Mouse (Mus musculus): ENCODE results near the gene Scrn1. TPM values are rescaled to one million over a fixed set of nuclear protein-coding genes. Genes with fewer than 3 reads are reported as not detected.

The Scrn1 gene
- not detected for polyA plus RNA-seq (2017; shearing (Covaris generic))

DNA sequence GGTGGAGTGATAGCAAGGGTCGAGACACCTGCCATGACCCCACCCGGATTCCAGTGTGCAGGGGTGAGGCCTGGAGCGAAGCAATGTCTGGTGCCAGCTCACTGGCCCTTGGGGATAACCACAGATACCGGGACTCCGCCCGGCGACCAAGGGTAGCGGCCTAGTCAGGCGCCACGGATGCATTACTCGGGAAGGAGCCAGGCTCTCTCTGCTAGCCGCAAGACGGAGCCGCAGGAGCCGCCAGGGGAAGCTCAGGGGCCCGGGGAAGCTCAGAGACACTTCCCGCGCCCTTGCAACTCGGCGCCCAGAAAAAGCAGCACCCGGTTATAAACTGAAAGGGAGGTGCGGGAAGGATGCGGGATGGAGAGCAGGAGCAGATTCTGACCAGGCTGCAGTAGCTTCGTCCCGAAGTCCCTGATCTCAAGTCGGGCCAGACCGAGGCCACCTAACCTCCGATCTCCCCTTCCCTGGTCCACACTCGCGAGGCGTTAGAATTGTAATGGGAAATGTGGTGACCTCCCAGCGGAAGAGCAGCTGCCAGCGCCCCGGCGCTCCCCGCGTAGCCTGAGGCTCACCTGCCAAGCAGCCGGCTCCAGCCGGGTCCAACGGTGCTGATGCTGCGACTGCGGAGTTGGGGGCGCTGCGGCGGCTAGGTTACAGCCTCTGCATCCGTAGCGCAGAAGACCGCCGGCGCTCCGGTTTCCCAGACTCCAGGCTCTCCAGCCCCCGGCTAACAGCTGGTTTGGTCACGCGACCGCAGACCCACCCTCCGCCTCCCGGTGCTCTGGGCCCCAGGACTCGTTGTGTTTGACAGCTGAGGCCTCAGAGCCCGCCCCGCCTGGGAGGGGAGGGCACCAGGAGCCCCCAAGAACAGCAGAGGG is at the start of gene Scrn1:
Gene Scrn1, minus strand, starts transcription at position 825 of the 881 bp plus-strand sequence.

DNA sequence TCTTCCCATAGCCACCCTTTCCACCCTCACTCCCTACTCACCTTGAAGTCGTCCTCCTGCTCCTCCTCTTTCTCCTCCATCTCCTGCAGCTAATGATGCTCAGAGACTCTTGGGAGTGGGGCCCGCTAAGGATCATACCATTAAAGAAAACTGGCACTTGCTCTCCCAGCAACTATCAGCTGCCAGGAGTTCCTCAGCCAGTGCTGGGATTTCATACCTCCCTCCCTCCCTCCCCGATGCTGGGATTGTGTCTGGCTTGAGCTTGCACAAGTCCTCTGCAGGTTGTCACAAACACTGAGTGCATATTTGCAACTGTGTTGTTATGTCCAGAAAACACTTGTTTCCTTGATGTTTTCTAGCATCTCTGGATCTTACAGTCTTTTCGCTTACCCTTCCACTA is 30.9 kb upstream of the Scrn1 start, which contains the start of gene Fkbp14:
Gene Fkbp14, minus strand, starts transcription at position 101 of the 400 bp plus-strand sequence.

DNA sequence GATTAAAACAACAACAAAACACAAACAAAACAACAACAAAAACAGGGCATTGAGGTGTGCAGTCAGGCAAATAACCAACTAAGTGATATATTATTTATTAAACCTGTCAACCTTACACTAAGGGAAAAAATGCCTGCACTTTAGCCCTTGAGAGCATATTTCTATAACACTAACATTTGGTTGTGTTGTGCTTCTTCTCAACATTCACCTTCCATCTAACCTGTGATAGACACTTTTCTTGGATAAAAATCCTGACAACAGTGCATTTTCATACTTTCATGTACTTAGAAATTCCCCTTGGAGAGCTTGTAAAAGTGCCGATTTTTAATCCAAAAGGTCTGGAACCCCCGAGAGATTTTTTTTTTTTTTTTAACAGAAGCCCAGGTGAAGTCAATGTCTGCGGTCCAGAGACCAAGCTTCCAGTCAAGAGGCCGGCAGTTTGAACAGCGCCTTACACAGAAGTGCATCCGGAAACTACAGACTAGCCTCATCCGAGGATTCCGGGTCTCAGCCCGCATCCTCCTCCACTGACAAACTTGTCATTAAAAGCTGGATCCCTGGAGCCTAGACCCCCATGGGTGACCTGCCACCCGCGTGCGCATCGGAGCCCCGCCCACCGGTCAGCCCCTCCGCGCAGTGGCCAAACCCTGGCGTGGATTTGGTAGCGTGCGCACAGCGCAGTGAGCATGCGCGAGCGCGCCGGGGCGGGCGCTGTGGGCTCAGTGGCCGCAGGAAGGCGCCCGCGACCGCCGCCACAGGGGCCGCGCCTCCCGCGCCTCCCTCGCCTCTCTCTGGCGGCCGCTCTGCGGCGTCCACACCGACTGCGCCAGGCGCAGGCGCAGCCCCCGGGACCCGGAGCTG is 28.4 kb upstream of the Scrn1 start, which contains the start of gene Plekha8:
Gene Plekha8, plus strand, starts transcription at position 643 of the 861 bp plus-strand sequence.

Other genes starting within 250 kb of the Scrn1 start
- not detected for gene Prr15, start 240.7 kb downstream of the Scrn1 start, polyA plus RNA-seq (2017; shearing (Covaris generic))
- not detected for gene Wipf3, start 136.9 kb downstream of the Scrn1 start, polyA plus RNA-seq (2017; shearing (Covaris generic))
- 1.0 TPM for gene Plekha8, start 28.6 kb upstream of the Scrn1 start, polyA plus RNA-seq (2017; shearing (Covaris generic))
- not detected for gene Fkbp14, start 30.8 kb upstream of the Scrn1 start, polyA plus RNA-seq (2017; shearing (Covaris generic))
- gene Mturn, start 115.1 kb upstream of the Scrn1 start, polyA plus RNA-seq (2017; shearing (Covaris generic)): 27.6 TPM